Mouse (Mus musculus) lung, adult 10 weeks (tissue): ENCODE data around the gene Tmem258. TPM values are rescaled to one million over a fixed set of nuclear protein-coding genes. Genes with fewer than 3 reads are reported as not detected.

Experiments used
- polyA plus RNA-seq: library from polyadenylated mRNA; stranded (reverse); fragments of 350-450 nt; fragmentation: Illumina TruSeq; extraction: RNeasy Lipid Tissue Mini Kit (QIAGEN cat#74804); gene quantifications from one replicate; pipeline ENCODE4 v1.2.3, GENCODE M21; 2014; ENCODE audit warnings: low read depth, low replicate concordance; ENCODE audit not compliant: insufficient read depth

Tmem258 gene
- polyA plus RNA-seq: 164 TPM

GRCm38 (mm10) chr19:10203848-10204615, at the start of gene Tmem258, which contains the start of gene Fen1:
TSS of gene Tmem258 (plus strand) at chr19:10204014.
TSS of gene Fen1 (minus strand) at chr19:10204169.

DNA sequence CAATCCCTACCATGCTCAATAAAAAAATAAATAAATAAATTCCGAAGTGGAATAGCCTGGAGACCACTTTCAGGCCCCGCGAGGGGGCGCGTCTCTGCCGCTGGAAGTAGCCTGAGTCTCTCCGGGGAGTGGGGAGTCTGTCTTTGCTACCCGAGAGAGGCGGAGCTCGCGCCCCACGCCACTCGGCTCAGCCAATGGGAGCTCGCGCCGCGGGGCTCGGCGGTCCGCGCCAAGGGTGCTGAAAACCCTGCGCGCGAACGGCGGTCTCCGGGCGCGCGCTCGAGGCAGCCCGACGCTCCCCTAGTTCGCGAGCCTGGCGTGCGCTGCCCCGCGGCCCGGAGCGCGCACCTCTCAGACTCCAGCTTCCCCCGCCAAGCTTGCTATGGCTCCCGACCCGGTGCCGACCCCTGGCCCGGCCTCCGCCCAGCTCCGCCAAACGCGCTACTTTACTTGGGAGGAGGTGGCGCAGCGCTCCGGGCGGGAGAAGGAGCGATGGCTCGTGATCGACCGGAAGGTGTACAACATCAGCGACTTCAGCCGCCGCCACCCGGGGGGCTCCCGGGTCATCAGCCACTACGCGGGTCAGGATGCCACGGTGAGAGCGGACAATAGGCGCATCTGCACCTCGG, 21.0 kb upstream of the Tmem258 start, which contains the start of gene Fads1:
Gene Fads1 (plus strand): TSS at position 219 of the 629 bp plus-strand sequence.

DNA sequence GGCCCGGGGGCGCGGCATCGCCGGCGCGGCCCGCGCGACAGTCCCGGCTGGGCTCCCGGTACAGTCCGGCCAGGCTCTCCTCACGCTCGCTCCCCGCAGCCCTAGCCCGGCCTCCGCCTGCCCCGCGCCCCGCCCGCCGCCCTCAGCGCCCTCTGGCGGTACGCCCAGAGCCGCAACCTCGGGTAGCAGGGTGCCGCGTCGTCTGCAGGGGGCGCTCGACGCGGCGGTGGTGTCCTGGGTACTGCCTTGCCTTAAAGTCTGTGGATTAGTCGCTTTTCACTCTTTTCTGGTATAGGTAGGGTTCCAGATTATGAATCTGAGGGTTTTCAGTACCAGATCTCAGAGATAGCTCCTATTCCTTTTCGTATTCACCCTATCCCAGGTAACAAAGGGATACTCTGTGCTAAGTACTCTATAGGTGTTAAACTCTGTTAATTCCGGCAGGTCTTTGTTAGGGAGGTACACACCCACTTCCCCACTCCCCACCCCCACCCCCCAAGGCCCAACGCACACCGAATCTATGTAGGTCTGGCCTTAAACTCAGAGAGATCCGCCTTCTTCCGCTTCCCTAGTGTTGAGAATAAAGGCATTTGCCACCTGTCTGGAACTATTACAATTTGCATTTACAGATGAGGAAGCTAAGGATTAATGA, 37.0 kb downstream of the Tmem258 start, which contains the start of gene Myrf:
Gene Myrf (minus strand): TSS at position 95 of the 652 bp plus-strand sequence.

Other genes with a start within 250 kb of the Tmem258 start
- gene Fth1, start 223.4 kb upstream of the Tmem258 start, polyA plus RNA-seq: 4,262 TPM
- gene Best1, start 202.4 kb upstream of the Tmem258 start, polyA plus RNA-seq: 1.8 TPM
- gene Rab3il1, start 202.3 kb upstream of the Tmem258 start, polyA plus RNA-seq: 6.9 TPM
- 68.9 TPM for gene Fads3, start 162.4 kb upstream of the Tmem258 start, polyA plus RNA-seq
- 28.7 TPM for gene Fads2, start 102.3 kb upstream of the Tmem258 start, polyA plus RNA-seq
- 58.1 TPM for gene Fads1, start 21.1 kb upstream of the Tmem258 start, polyA plus RNA-seq
- gene Fen1, start 155 bp downstream of the Tmem258 start, polyA plus RNA-seq: 6.0 TPM
- 9.1 TPM for gene Myrf, start 36.7 kb downstream of the Tmem258 start, polyA plus RNA-seq
- 2.0 TPM for gene Dagla, start 100.9 kb downstream of the Tmem258 start, polyA plus RNA-seq
- gene Syt7, start 185.1 kb downstream of the Tmem258 start, polyA plus RNA-seq: 3.7 TPM